Mouse (Mus musculus): ENCODE measurements around the gene Nr1i2. TPM values are rescaled to one million over a fixed set of nuclear protein-coding genes. Genes with fewer than 3 reads are reported as not detected.

Nr1i2 gene
- total RNA-seq (2023), result not detected in 4 replicates

GRCm38 (mm10) chr16:38294685-38295348 lies at the start of gene Nr1i2:
Gene Nr1i2 (minus strand): TSS chr16:38294824.

DNA sequence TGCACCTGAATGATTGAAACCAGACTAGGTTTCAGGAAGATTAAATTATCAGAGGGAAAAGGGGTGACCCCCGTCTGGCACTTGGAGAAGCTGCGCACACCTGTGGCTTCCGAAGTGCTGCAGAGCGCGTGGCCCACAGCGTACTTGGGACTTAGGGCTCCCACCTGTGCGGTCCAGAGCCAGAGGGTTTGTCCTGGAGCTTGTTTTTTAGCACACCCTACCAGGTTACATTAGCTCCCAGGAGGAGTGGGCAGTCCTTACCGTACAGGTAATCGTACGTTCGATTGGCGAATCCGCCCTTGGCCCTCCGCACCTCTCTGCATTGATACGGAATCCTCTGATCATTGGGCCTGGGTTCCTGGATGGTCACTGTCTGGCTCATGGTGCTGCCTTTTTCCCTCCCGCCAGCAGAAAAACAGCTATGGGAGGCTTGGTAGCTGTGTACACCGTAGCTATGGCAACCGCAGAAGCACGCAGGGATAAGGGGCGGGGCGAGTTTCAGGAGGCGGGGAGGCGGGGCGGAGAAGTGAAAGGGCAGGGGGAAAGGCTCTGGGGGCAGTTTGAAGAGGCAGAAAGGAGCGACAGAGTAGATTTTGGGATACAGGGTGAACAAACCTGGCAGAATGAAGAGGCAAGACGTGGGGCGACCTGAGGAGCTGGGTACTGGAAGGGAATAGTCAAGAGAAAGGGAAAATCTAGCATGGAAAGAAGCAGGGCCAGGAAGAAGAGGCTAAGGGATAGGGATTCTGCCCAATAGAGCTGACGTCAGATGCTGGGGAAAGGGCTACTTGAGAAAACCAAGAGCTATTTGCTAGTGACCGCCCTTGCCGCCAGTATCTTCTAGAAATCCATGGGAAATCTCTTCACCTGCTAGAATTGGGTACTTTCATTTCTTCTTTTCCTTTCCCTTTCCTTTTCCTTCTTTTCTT lies 47.0 kb upstream of the Nr1i2 start, which contains the start of gene Maats1:
Gene Maats1, minus strand, starts transcription at position 748 of the 929 bp plus-strand sequence.

Other genes starting within 250 kb of the Nr1i2 start
- 62.4 to 78.7 TPM (median 70.2 TPM) in 4 replicates for gene Gsk3b, start 205.8 kb downstream of the Nr1i2 start, total RNA-seq (2023)
- 0.30 TPM in 1 of 4 replicates, not detected in the others for gene Maats1, start 47.3 kb upstream of the Nr1i2 start, total RNA-seq (2023)
- gene Cox17, start 52.2 kb upstream of the Nr1i2 start, total RNA-seq (2023), result 68.1 to 84.3 TPM (median 77.1 TPM) in 4 replicates
- 1.8 TPM in 1 of 4 replicates, not detected in the others for gene Gm21987, start 52.2 kb upstream of the Nr1i2 start, total RNA-seq (2023)
- gene Popdc2, start 67.4 kb upstream of the Nr1i2 start, total RNA-seq (2023), result 0.35 to 0.53 TPM in 2 of 4 replicates, not detected in the others
- not detected in 4 replicates for gene Pla1a, start 138.3 kb upstream of the Nr1i2 start, total RNA-seq (2023)
- 25.9 to 32.5 TPM (median 27.8 TPM) in 4 replicates for gene Adprh, start 157.9 kb upstream of the Nr1i2 start, total RNA-seq (2023)
- 1.4 to 2.6 TPM (median 1.7 TPM) in 4 replicates for gene Cd80, start 160.7 kb upstream of the Nr1i2 start, total RNA-seq (2023)
- 17.6 to 21.6 TPM (median 19.5 TPM) in 4 replicates for gene Timmdc1, start 227.8 kb upstream of the Nr1i2 start, total RNA-seq (2023)